Mouse (Mus musculus) embryonic facial prominence, embryonic 12.5 days (tissue): ENCODE data around the gene Fam160a1. TPM values are rescaled to one million over a fixed set of nuclear protein-coding genes. Genes with fewer than 3 reads are reported as not detected.

ENCODE experiments used
- ATAC-seq: fragments of 200-750 bp; cut with Nextera tagmentation; 2 replicates; pipeline ENCODE4 v1.8.0; 2017; ENCODE audit not compliant: insufficient number of reproducible peaks, insufficient read depth, low FRiP score, low TSS enrichment
- H3K27ac ChIP-seq: fragments of 300-500 bp; sonication (generic); 2 replicates; pipeline ENCODE4 v1.5.1; 2016; ENCODE audit warnings: mild to moderate bottlenecking
- H3K27me3 ChIP-seq: fragments of 300-500 bp; sonication (generic); 2 replicates; pipeline ENCODE4 v1.6.1; 2016; ENCODE audit warnings: mild to moderate bottlenecking, moderate library complexity
- H3K36me3 ChIP-seq: fragments of 300-500 bp; sonication (generic); 2 replicates; pipeline ENCODE4 v1.6.1; 2016; ENCODE audit warnings: mild to moderate bottlenecking
- H3K4me1 ChIP-seq: fragments of 300-500 bp; sonication (generic); 2 replicates; pipeline ENCODE4 v1.6.1; 2016
- H3K4me2 ChIP-seq: fragments of 300-500 bp; sonication (generic); replicated peaks from 2 replicates; pipeline ENCODE4 v1.6.1; 2016; ENCODE audit warnings: mild to moderate bottlenecking, moderate library complexity
- H3K4me3 ChIP-seq: fragments of 300-500 bp; sonication (generic); 2 replicates; pipeline ENCODE4 v1.5.1; 2016; ENCODE audit warnings: mild to moderate bottlenecking
- H3K9ac ChIP-seq: fragments of 300-500 bp; sonication (generic); 2 replicates; pipeline ENCODE4 v1.6.1; 2016; ENCODE audit warnings: mild to moderate bottlenecking, moderate library complexity
- H3K9me3 ChIP-seq: fragments of 300-500 bp; sonication (generic); 2 replicates; pipeline ENCODE4 v1.6.1; 2016; ENCODE audit warnings: mild to moderate bottlenecking, moderate library complexity
- WGBS: fragments of 180-500 bp; shearing (Covaris S2); methylation state at CpG from one replicate; pipeline ENCODE4 v1.1.7; 2016; 5-methylcytosine and 5-hydroxymethylcytosine counted together
- polyA plus RNA-seq: library from polyadenylated mRNA; unstranded; fragments of >200 nt; fragmentation: Nextera tagmentation; extraction: Ambion mirVana; gene quantifications from 2 replicates; pipeline ENCODE4 v1.2.1, GENCODE M21; 2016

The Fam160a1 gene
- polyA plus RNA-seq, 1 experiment from 2014 or later = 2.6 TPM

DNA sequence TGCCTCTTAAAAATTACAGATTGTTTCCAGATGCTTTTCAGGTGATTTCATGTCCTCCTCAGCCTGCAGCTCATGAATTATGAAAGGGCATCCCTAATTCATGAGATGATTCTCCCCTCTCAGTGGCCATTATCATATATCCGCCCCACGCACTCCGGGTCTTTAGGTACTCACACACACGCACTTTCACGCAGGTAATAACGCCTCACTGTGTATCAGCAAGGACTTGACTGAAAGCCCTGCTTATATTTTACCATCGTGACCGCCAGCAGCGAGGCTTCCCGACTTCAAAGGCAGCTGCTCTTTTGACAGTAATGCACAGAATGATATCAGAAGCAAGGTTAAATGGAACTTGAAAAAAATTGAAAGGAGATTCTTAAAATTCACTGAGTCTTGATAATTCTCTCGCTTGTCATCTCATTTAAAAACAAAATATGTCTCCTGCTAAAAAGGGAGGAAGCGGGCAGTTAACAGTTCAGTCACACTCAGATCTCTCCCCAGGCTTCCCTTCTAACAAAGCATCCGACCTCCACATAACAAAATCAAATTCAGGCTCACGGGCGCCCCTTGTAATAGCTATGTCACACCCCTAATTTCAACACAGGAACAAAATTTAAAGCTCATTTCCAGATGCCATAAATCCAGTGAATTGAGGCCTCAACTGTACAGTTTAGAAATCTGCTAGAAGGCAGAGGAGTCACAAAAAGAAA lies 3.9 kb upstream of the Fam160a1 start:
- Histone ChIP-seq H3K4me2 (no peak overlapping the region), H3K27me3 (no peaks in the 10 kb centered on the region), H3K9me3 (no peaks in the 10 kb centered on the region), H3K4me1 (no peaks in the 10 kb centered on the region), H3K4me3 (no peak overlapping the region), H3K36me3 (no peaks in the 10 kb centered on the region), H3K9ac (no peak overlapping the region), H3K27ac (no peak overlapping the region)
- 67% methylated on average over 15 of the region's 15 CpGs for WGBS
- no peak for ATAC-seq

DNA sequence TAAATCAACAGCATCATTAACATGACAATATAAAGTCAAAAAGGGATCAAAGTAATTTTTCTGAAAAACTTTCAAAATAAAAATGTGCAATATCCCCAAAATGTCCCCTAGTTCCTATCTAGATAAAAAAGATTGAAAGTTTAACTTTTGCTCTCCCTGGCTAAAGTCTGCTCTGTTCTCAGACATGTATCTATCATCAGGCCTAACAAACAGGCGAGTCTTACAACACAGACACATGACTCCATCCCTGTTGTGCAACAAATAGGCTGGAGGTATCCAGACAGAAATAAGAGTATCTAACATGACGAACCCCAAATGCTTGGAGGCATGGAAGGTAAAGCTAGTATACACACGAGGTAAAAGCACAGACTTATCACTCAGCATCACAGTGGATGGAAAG lies 2.2 kb upstream of the Fam160a1 start:
- Histone ChIP-seq H3K36me3 (no peaks in the 10 kb centered on the region), H3K9me3 (no peaks in the 10 kb centered on the region), H3K9ac (no peak overlapping the region), H3K27ac (no peak overlapping the region), H3K4me3 (no peak overlapping the region), H3K4me2 (no peak overlapping the region), H3K4me1 (no peaks in the 10 kb centered on the region), H3K27me3 (no peaks in the 10 kb centered on the region)
- no peak for ATAC-seq
- WGBS = 68% methylated on average over 3 of the region's 3 CpGs

DNA sequence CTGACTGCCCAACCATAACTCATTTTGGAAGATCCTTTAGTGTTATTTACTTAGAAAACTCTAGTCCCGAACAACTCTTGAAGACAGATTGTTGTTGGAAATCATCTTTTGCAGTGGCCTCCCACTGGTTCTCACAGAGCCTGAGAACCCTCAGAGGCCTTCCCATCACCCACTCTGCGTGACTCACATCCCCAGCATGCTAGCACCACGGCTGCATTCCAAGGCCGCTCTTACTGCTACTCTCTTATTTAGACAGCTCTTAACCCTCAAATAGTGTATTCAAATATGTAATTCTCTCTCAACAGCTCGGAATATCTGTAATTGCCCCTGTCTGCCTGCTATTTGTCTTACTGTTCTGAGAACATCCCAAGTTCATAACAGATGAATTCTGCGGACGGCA lies 2.9 kb downstream of the Fam160a1 start:
- WGBS = 63% methylated on average over 7 of the region's 7 CpGs
- peaks cover 3% of the 10 kb centered on the region; the same call in 1 of the 2 replicates for H3K4me1 ChIP-seq
- no peaks in the 10 kb centered on the region for H3K9me3 ChIP-seq
- no peak overlapping the region for H3K27ac ChIP-seq
- no peak overlapping the region for H3K4me2 ChIP-seq
- ATAC-seq = no peak
- H3K9ac ChIP-seq = no peak overlapping the region
- no peak overlapping the region for H3K4me3 ChIP-seq
- no peaks in the 10 kb centered on the region for H3K36me3 ChIP-seq
- H3K27me3 ChIP-seq = no peaks in the 10 kb centered on the region

- Histone ChIP-seq H3K36me3 (no peaks in the 10 kb centered on the region), H3K4me3 (no peak overlapping the region)
Observed at GRCm38 (mm10) chr3:85813101-85814014, 3.7 kb downstream of the Fam160a1 start.

GRCm38 (mm10) chr3:85812010-85812409 lies 5.1 kb downstream of the Fam160a1 start:
- H3K9me3 ChIP-seq = no peaks in the 10 kb centered on the region
- H3K27me3 ChIP-seq = no peaks in the 10 kb centered on the region
- H3K4me2 ChIP-seq = no peak overlapping the region
- ATAC-seq = no peak
- no peaks in the 10 kb centered on the region for H3K36me3 ChIP-seq
- H3K4me3 ChIP-seq = no peak overlapping the region
- WGBS = 92% methylated on average over 5 of the region's 5 CpGs
- peaks cover 3% of the 10 kb centered on the region; the same call in 1 of the 2 replicates for H3K4me1 ChIP-seq
- H3K27ac ChIP-seq = no peak overlapping the region
- H3K9ac ChIP-seq = no peak overlapping the region

More at GRCm38 (mm10) chr3:85813101-85814014, 3.7 kb downstream of the Fam160a1 start:
- H3K27ac ChIP-seq = no peak overlapping the region
- H3K4me1 ChIP-seq = peaks cover 3% of the 10 kb centered on the region; the same call in 1 of the 2 replicates
- 42% methylated on average over 4 of the region's 4 CpGs for WGBS
- H3K4me2 ChIP-seq = no peak overlapping the region
- no peak for ATAC-seq
- no peaks in the 10 kb centered on the region for H3K27me3 ChIP-seq
- H3K9me3 ChIP-seq = no peaks in the 10 kb centered on the region
- no peak overlapping the region for H3K9ac ChIP-seq

DNA sequence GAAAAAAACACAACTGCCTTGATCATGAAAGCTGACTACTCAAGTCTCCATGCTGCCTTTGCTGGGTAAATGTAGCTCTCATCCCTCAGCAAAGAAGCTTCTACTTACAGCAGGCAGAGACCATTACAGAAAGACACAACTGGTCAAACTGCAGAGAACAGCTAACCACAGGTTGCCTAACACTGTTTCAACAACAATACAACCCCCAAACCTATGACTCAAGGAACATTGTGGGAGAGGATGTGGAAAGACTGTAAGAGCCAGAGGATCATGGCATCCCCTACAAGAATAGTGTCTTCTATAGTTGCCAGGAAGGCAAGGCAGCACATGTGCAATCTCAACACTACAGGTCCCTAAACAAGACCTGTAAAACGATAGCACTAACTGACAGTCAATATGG lies 23.9 kb downstream of the Fam160a1 start:
- no peak overlapping the region for H3K9ac ChIP-seq
- H3K4me1 ChIP-seq = no peaks in the 10 kb centered on the region
- H3K27ac ChIP-seq = no peak overlapping the region
- H3K27me3 ChIP-seq = no peaks in the 10 kb centered on the region
- 64% methylated on average over 1 of the region's 1 CpGs for WGBS
- H3K9me3 ChIP-seq = no peaks in the 10 kb centered on the region
- H3K4me2 ChIP-seq = no peak overlapping the region
- ATAC-seq = no peak
- no peak overlapping the region for H3K4me3 ChIP-seq
- H3K36me3 ChIP-seq = no peaks in the 10 kb centered on the region

- no peak for ATAC-seq
- H3K4me2 ChIP-seq = no peak overlapping the region
- 76% methylated on average over 4 of the region's 4 CpGs for WGBS
- H3K4me3 ChIP-seq = no peak overlapping the region
- no peaks in the 10 kb centered on the region for H3K36me3 ChIP-seq
- H3K27me3 ChIP-seq = no peaks in the 10 kb centered on the region
- H3K9ac ChIP-seq = no peak overlapping the region
- H3K4me1 ChIP-seq = no peaks in the 10 kb centered on the region
- H3K27ac ChIP-seq = no peak overlapping the region
- H3K9me3 ChIP-seq = no peaks in the 10 kb centered on the region
Observed at GRCm38 (mm10) chr3:85789748-85790147, 27.3 kb downstream of the Fam160a1 start.

DNA sequence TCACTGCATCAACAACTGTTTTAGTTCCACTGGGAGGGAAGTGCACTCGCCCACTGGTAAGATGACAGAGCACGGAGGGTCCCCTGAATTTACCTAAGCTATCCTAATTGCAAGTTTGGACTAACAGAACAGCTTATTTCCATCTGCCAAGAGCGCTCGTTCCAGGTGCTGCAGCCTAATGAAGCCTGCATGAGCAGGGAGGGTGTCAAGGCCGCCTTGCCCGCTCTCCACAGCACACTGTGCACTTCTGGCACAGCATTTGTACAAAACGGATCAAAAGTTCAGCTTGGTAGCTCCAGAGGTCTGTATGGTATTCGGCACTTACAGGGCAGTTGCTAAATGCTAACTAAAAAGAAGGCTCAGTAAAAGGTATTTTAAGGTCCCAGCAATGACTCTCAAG lies 30.6 kb downstream of the Fam160a1 start:
- H3K9ac ChIP-seq = no peak overlapping the region
- H3K36me3 ChIP-seq = no peaks in the 10 kb centered on the region
- H3K9me3 ChIP-seq = no peaks in the 10 kb centered on the region
- H3K4me1 ChIP-seq = no peaks in the 10 kb centered on the region
- no peak overlapping the region for H3K4me2 ChIP-seq
- no peak overlapping the region for H3K4me3 ChIP-seq
- 69% methylated on average over 8 of the region's 8 CpGs for WGBS
- no peaks in the 10 kb centered on the region for H3K27me3 ChIP-seq
- no peak for ATAC-seq
- H3K27ac ChIP-seq = no peak overlapping the region

DNA sequence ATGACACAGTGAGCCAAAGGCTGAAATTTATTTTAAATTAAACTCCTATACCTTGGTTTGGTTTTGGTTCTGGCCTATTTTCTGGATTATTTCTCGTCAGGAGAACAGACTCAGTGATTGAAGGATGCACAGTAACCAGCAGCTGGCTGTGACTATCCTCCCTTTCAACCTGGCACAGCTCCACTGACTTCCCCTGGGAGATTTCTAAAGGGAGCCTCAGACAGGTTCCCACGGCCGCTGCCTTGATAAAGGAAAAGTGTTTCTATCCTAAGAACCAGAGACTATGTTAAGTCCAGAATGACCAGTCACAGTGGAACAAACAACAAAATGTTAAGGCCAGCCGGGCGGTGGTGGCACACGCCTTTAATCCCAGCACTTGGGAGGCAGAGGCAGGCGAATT lies 36.2 kb downstream of the Fam160a1 start:
- H3K36me3 ChIP-seq = no peaks in the 10 kb centered on the region
- H3K9me3 ChIP-seq = no peaks in the 10 kb centered on the region
- WGBS = 76% methylated on average over 7 of the region's 7 CpGs
- no peak for ATAC-seq
- no peak overlapping the region for H3K27ac ChIP-seq
- no peak overlapping the region for H3K9ac ChIP-seq
- H3K4me2 ChIP-seq = no peak overlapping the region
- H3K4me1 ChIP-seq = peaks cover 3% of the 10 kb centered on the region; the same call in 1 of the 2 replicates
- no peak overlapping the region for H3K4me3 ChIP-seq
- no peaks in the 10 kb centered on the region for H3K27me3 ChIP-seq

DNA sequence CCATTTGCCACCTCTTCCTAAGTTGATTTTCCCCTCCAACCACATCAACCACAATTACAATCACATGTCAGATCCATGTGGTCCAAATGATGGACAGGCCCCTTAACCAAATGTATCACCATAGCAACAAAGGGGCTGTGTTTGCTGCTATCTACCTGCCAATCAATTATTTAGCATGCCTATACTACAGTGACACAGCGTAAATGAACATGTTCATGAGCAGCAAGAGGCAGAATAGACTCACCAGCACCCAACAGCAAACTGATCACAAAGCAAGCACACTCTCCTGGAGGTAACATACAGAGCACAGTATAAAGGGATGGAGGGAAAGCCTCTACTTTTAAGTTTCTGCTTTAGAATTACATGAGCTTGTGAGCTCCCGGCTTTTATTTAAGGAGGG lies 36.8 kb downstream of the Fam160a1 start:
- Histone ChIP-seq H3K9me3 (no peaks in the 10 kb centered on the region), H3K27ac (no peak overlapping the region), H3K4me1 (peaks cover 3% of the 10 kb centered on the region; the same call in 1 of the 2 replicates), H3K4me2 (no peak overlapping the region), H3K4me3 (no peak overlapping the region), H3K36me3 (no peaks in the 10 kb centered on the region), H3K9ac (no peak overlapping the region), H3K27me3 (no peaks in the 10 kb centered on the region)
- ATAC-seq = no peak
- 48% methylated on average over 2 of the region's 2 CpGs for WGBS

- no peaks in the 10 kb centered on the region for H3K27me3 ChIP-seq
- H3K36me3 ChIP-seq = no peaks in the 10 kb centered on the region
- H3K9me3 ChIP-seq = no peaks in the 10 kb centered on the region
- 72% methylated on average over 2 of the region's 2 CpGs for WGBS
- no peak overlapping the region for H3K9ac ChIP-seq
- no peak overlapping the region for H3K4me3 ChIP-seq
- no peak for ATAC-seq
- H3K4me2 ChIP-seq = no peak overlapping the region
- H3K4me1 ChIP-seq = peaks cover 3% of the 10 kb centered on the region; the same call in 1 of the 2 replicates
- no peak overlapping the region for H3K27ac ChIP-seq
Observed at GRCm38 (mm10) chr3:85777841-85778240, 39.2 kb downstream of the Fam160a1 start.

DNA sequence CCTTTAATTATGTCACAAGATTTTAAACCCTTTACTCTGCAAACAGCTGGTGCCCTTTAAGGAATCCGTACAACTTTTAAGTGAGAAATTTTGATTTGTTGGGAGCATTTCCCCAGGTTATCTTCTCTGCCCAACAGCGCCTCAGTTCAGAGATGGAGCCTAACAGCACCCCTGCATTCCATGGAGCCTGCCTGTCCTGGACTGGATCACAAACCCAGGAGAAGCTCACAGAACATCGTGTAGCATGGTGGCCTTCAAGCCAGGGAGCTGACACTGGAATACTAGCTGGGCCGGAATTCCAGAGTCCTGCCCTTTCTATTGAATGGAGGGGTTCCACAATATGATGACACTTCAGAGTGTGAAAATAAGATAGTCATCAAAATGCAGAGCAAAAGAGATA lies 39.7 kb downstream of the Fam160a1 start:
- Histone ChIP-seq H3K27ac (no peak overlapping the region), H3K36me3 (no peaks in the 10 kb centered on the region), H3K4me3 (no peak overlapping the region), H3K4me2 (no peak overlapping the region), H3K9me3 (no peaks in the 10 kb centered on the region), H3K27me3 (no peaks in the 10 kb centered on the region), H3K4me1 (peaks cover 3% of the 10 kb centered on the region; the same call in 1 of the 2 replicates), H3K9ac (no peak overlapping the region)
- 85% methylated on average over 4 of the region's 4 CpGs for WGBS
- ATAC-seq = no peak
